Mouse (Mus musculus): ENCODE results near the gene Pink1. TPM values are rescaled to one million over a fixed set of nuclear protein-coding genes. Genes with fewer than 3 reads are reported as not detected.

The Pink1 gene
- polyA plus RNA-seq, 1 experiment = 103 TPM

- Histone ChIP-seq H3K27me3 (ENCODE audit: control insufficient read depth, insufficient read depth, low read length) (no peaks in the 10 kb centered on the region; the same call in 1 of the 2 replicates), H3K27ac (ENCODE audit: control insufficient read depth, insufficient read depth, low read length) (no peak overlapping the region), H3K4me3 (ENCODE audit: control insufficient read depth, insufficient read depth, low read length) (no peak overlapping the region), H3K4me1 (replicated peaks; ENCODE audit: control insufficient read depth, insufficient read depth, low read length) (no peaks in the 10 kb centered on the region), H3K36me3 (ENCODE audit: control insufficient read depth, insufficient read depth, low read length) (no peaks in the 10 kb centered on the region)
- DNase-seq = no peak
- WGBS = 85% methylated on average over 10 of the region's 10 CpGs
- TF ChIP-seq POLR2A (IDR thresholded peaks at IDR 0.05; ENCODE audit: control insufficient read depth, extremely low read depth, insufficient read depth, low read length, poor library complexity) (no peak), CTCF (IDR thresholded peaks at IDR 0.05; ENCODE audit: borderline replicate concordance, control insufficient read depth, extremely low read depth, insufficient read depth, low read length, poor library complexity) (no peak)
Measured at GRCm38 (mm10) chr4:138343341-138343837, 17.3 kb upstream of the Pink1 start.

- no peak for DNase-seq
- Histone ChIP-seq H3K27me3 (ENCODE audit: control insufficient read depth, insufficient read depth, low read length) (no peaks in the 10 kb centered on the region; the same call in 1 of the 2 replicates), H3K4me1 (replicated peaks; ENCODE audit: control insufficient read depth, insufficient read depth, low read length) (no peaks in the 10 kb centered on the region), H3K4me3 (ENCODE audit: control insufficient read depth, insufficient read depth, low read length) (no peak overlapping the region), H3K36me3 (ENCODE audit: control insufficient read depth, insufficient read depth, low read length) (no peaks in the 10 kb centered on the region), H3K27ac (ENCODE audit: control insufficient read depth, insufficient read depth, low read length) (no peak overlapping the region)
- WGBS = 73% methylated on average over 6 of the region's 6 CpGs
- TF ChIP-seq CTCF (IDR thresholded peaks at IDR 0.05; ENCODE audit: borderline replicate concordance, control insufficient read depth, extremely low read depth, insufficient read depth, low read length, poor library complexity) = no peak
- TF ChIP-seq POLR2A (IDR thresholded peaks at IDR 0.05; ENCODE audit: control insufficient read depth, extremely low read depth, insufficient read depth, low read length, poor library complexity) = no peak
Measured at GRCm38 (mm10) chr4:138342778-138343177, 16.7 kb upstream of the Pink1 start.

- 89% methylated on average over 7 of the region's 7 CpGs for WGBS
- DNase-seq = no peak
- Histone ChIP-seq H3K36me3 (ENCODE audit: control insufficient read depth, insufficient read depth, low read length) (no peaks in the 10 kb centered on the region), H3K27ac (ENCODE audit: control insufficient read depth, insufficient read depth, low read length) (no peak overlapping the region), H3K4me3 (ENCODE audit: control insufficient read depth, insufficient read depth, low read length) (no peak overlapping the region), H3K27me3 (ENCODE audit: control insufficient read depth, insufficient read depth, low read length) (no peaks in the 10 kb centered on the region; the same call in 1 of the 2 replicates), H3K4me1 (replicated peaks; ENCODE audit: control insufficient read depth, insufficient read depth, low read length) (no peaks in the 10 kb centered on the region)
- TF ChIP-seq CTCF (IDR thresholded peaks at IDR 0.05; ENCODE audit: borderline replicate concordance, control insufficient read depth, extremely low read depth, insufficient read depth, low read length, poor library complexity) = no peak
- no peak for TF ChIP-seq POLR2A (IDR thresholded peaks at IDR 0.05; ENCODE audit: control insufficient read depth, extremely low read depth, insufficient read depth, low read length, poor library complexity)
Measured at GRCm38 (mm10) chr4:138342048-138342447, 15.9 kb upstream of the Pink1 start.

GRCm38 (mm10) chr4:138341393-138341792 lies 15.3 kb upstream of the Pink1 start:
- H3K27me3 ChIP-seq (ENCODE audit: control insufficient read depth, insufficient read depth, low read length) = no peaks in the 10 kb centered on the region; the same call in 1 of the 2 replicates
- H3K27ac ChIP-seq (ENCODE audit: control insufficient read depth, insufficient read depth, low read length) = no peak overlapping the region
- TF ChIP-seq POLR2A (IDR thresholded peaks at IDR 0.05; ENCODE audit: control insufficient read depth, extremely low read depth, insufficient read depth, low read length, poor library complexity) = no peak
- TF ChIP-seq CTCF (IDR thresholded peaks at IDR 0.05; ENCODE audit: borderline replicate concordance, control insufficient read depth, extremely low read depth, insufficient read depth, low read length, poor library complexity) = no peak
- H3K4me1 ChIP-seq (replicated peaks; ENCODE audit: control insufficient read depth, insufficient read depth, low read length) = no peaks in the 10 kb centered on the region
- no peaks in the 10 kb centered on the region for H3K36me3 ChIP-seq (ENCODE audit: control insufficient read depth, insufficient read depth, low read length)
- WGBS = 93% methylated on average over 8 of the region's 8 CpGs
- H3K4me3 ChIP-seq (ENCODE audit: control insufficient read depth, insufficient read depth, low read length) = no peak overlapping the region
- no peak for DNase-seq

GRCm38 (mm10) chr4:138339963-138340362 lies 13.9 kb upstream of the Pink1 start:
- DNase-seq = peak; percentile 42
- Histone ChIP-seq H3K36me3 (ENCODE audit: control insufficient read depth, insufficient read depth, low read length) (no peaks in the 10 kb centered on the region), H3K4me1 (replicated peaks; ENCODE audit: control insufficient read depth, insufficient read depth, low read length) (no peaks in the 10 kb centered on the region), H3K27ac (ENCODE audit: control insufficient read depth, insufficient read depth, low read length) (no peak overlapping the region), H3K4me3 (ENCODE audit: control insufficient read depth, insufficient read depth, low read length) (no peak overlapping the region), H3K27me3 (ENCODE audit: control insufficient read depth, insufficient read depth, low read length) (no peaks in the 10 kb centered on the region; the same call in 1 of the 2 replicates)
- TF ChIP-seq POLR2A (IDR thresholded peaks at IDR 0.05; ENCODE audit: control insufficient read depth, extremely low read depth, insufficient read depth, low read length, poor library complexity) (no peak), CTCF (IDR thresholded peaks at IDR 0.05; ENCODE audit: borderline replicate concordance, control insufficient read depth, extremely low read depth, insufficient read depth, low read length, poor library complexity) (no peak)
- WGBS = 40% methylated on average over 4 of the region's 4 CpGs

GRCm38 (mm10) chr4:138337341-138337740 lies 11.2 kb upstream of the Pink1 start:
- no peaks in the 10 kb centered on the region for H3K27me3 ChIP-seq (ENCODE audit: control insufficient read depth, insufficient read depth, low read length)

GRCm38 (mm10) chr4:138336876-138337275 lies 10.8 kb upstream of the Pink1 start:
- TF ChIP-seq POLR2A (IDR thresholded peaks at IDR 0.05; ENCODE audit: control insufficient read depth, extremely low read depth, insufficient read depth, low read length, poor library complexity) = no peak
- TF ChIP-seq CTCF (IDR thresholded peaks at IDR 0.05; ENCODE audit: borderline replicate concordance, control insufficient read depth, extremely low read depth, insufficient read depth, low read length, poor library complexity) = no peak
- no peak for DNase-seq
- Histone ChIP-seq H3K27me3 (ENCODE audit: control insufficient read depth, insufficient read depth, low read length) (no peaks in the 10 kb centered on the region), H3K4me1 (replicated peaks; ENCODE audit: control insufficient read depth, insufficient read depth, low read length) (no peaks in the 10 kb centered on the region), H3K27ac (ENCODE audit: control insufficient read depth, insufficient read depth, low read length) (no peak overlapping the region), H3K36me3 (ENCODE audit: control insufficient read depth, insufficient read depth, low read length) (no peaks in the 10 kb centered on the region), H3K4me3 (ENCODE audit: control insufficient read depth, insufficient read depth, low read length) (no peak overlapping the region)
- 50% methylated on average over 5 of the region's 5 CpGs for WGBS

More at GRCm38 (mm10) chr4:138337341-138337740, 11.2 kb upstream of the Pink1 start:
- WGBS = 91% methylated on average over 9 of the region's 9 CpGs
- no peak overlapping the region for H3K27ac ChIP-seq (ENCODE audit: control insufficient read depth, insufficient read depth, low read length)
- H3K4me3 ChIP-seq (ENCODE audit: control insufficient read depth, insufficient read depth, low read length) = no peak overlapping the region
- H3K36me3 ChIP-seq (ENCODE audit: control insufficient read depth, insufficient read depth, low read length) = no peaks in the 10 kb centered on the region
- H3K4me1 ChIP-seq (replicated peaks; ENCODE audit: control insufficient read depth, insufficient read depth, low read length) = no peaks in the 10 kb centered on the region
- DNase-seq = no peak
- TF ChIP-seq POLR2A (IDR thresholded peaks at IDR 0.05; ENCODE audit: control insufficient read depth, extremely low read depth, insufficient read depth, low read length, poor library complexity) (no peak), CTCF (IDR thresholded peaks at IDR 0.05; ENCODE audit: borderline replicate concordance, control insufficient read depth, extremely low read depth, insufficient read depth, low read length, poor library complexity) (no peak)
